Mouse (Mus musculus) CH12.LX (cell line): ENCODE measurements around the gene 2900026A02Rik. TPM values are rescaled to one million over a fixed set of nuclear protein-coding genes. Genes with fewer than 3 reads are reported as not detected.

Source experiments
- DNase-seq: peaks from one replicate; pipeline ENCODE4 v3.0.0-alpha.2; 2013; ENCODE audit errors: extremely low read depth
- H3K27ac ChIP-seq: 2 replicates; pipeline ENCODE4 v1.5.1; 2012; ENCODE audit warnings: low read depth, mild to moderate bottlenecking, control low read depth, moderate library complexity; ENCODE audit not compliant: insufficient read depth
- H3K27me3 ChIP-seq: replicated peaks from 2 replicates; pipeline ENCODE3; 2012; ENCODE audit warnings: inconsistent platforms
- H3K36me3 ChIP-seq, 2 experiments: replicated peaks in 1 of 2; 2 replicates each; pipeline versions ENCODE3 to v1.6.1; 2012; ENCODE audit warnings: inconsistent platforms in 1 of 2, low read length in 1 of 2, mild to moderate bottlenecking in 1 of 2, mixed read lengths in 1 of 2, moderate library complexity in 1 of 2; ENCODE audit not compliant: control insufficient read depth in 1 of 2, insufficient read depth in 1 of 2
- H3K4me1 ChIP-seq, 2 experiments: 2 replicates each; pipeline ENCODE4 v1.6.1; 2012; ENCODE audit warnings: inconsistent platforms in 1 of 2, moderate library complexity in 1 of 2; ENCODE audit not compliant: insufficient read depth in 2 of 2, control insufficient read depth in 1 of 2
- H3K4me2 ChIP-seq: 2 replicates; pipeline ENCODE4 v1.6.1; 2012; ENCODE audit warnings: low read depth, mild to moderate bottlenecking, control low read depth; ENCODE audit not compliant: poor library complexity, insufficient read depth, severe bottlenecking
- H3K4me3 ChIP-seq, 3 experiments: fragments of 150-350 bp in 1 of 3; sonication (generic) in 1 of 3; replicated peaks in 1 of 3; 2 replicates each; pipeline versions ENCODE3 to v1.5.1; 2011 to 2012; ENCODE audit warnings: low read depth in 2 of 3, low read length in 2 of 3, mild to moderate bottlenecking in 2 of 3, moderate library complexity in 2 of 3, control low read depth in 1 of 3, improper control_type of control experiment in 1 of 3, inconsistent platforms in 1 of 3, mixed read lengths in 1 of 3; ENCODE audit not compliant: poor library complexity in 1 of 3
- H3K79me2 ChIP-seq: replicated peaks from 2 replicates; pipeline ENCODE4 v1.6.1; 2012; ENCODE audit warnings: mild to moderate bottlenecking, moderate library complexity; ENCODE audit not compliant: control insufficient read depth, poor library complexity, insufficient read depth, severe bottlenecking; ENCODE audit errors: extremely low read depth
- H3K9ac ChIP-seq: 2 replicates; pipeline ENCODE4 v1.6.1; 2012; ENCODE audit warnings: low read depth, mild to moderate bottlenecking, control low read depth, moderate library complexity; ENCODE audit not compliant: insufficient read depth
- H3K9me3 ChIP-seq: replicated peaks from 2 replicates; pipeline ENCODE3; 2012; ENCODE audit warnings: low read length, inconsistent platforms, mixed read lengths
- CHD1 ChIP-seq: IDR thresholded peaks from 2 replicates; pipeline ENCODE4 v1.6.1; 2012; ENCODE audit warnings: low read depth, low read length, improper control_type of control experiment, inconsistent platforms
- E2F4 ChIP-seq: IDR thresholded peaks from 2 replicates; pipeline ENCODE4 v1.6.1; 2011; ENCODE audit warnings: low read depth, low read length, improper control_type of control experiment; ENCODE audit not compliant: insufficient replicate concordance
- ELF1 ChIP-seq: IDR thresholded peaks from 2 replicates; pipeline ENCODE4 v1.6.1; 2014; ENCODE audit warnings: low read depth, mild to moderate bottlenecking, inconsistent platforms, low read length, improper control_type of control experiment
- EP300 ChIP-seq: IDR thresholded peaks from 2 replicates; pipeline ENCODE4 v1.6.1; 2011; ENCODE audit warnings: low read length, improper control_type of control experiment
- HCFC1 ChIP-seq: IDR thresholded peaks from 2 replicates; pipeline ENCODE4 v1.6.1; 2012; ENCODE audit warnings: low read depth, mild to moderate bottlenecking, inconsistent platforms, low read length, improper control_type of control experiment
- JUN ChIP-seq: IDR thresholded peaks from 2 replicates; pipeline ENCODE4 v1.6.1; 2011; ENCODE audit warnings: low read depth, mild to moderate bottlenecking, low read length, improper control_type of control experiment, moderate library complexity; ENCODE audit not compliant: insufficient read depth
- KAT2A ChIP-seq: IDR thresholded peaks from 2 replicates; pipeline ENCODE4 v1.6.1; 2012; ENCODE audit warnings: low read length, improper control_type of control experiment, inconsistent platforms; ENCODE audit not compliant: insufficient replicate concordance
- MAX ChIP-seq: IDR thresholded peaks from 2 replicates; pipeline ENCODE4 v1.6.1; 2011; ENCODE audit warnings: low read length, improper control_type of control experiment
- MAZ ChIP-seq: IDR thresholded peaks from 2 replicates; pipeline ENCODE4 v1.6.1; 2012; ENCODE audit warnings: low read depth, mild to moderate bottlenecking, inconsistent platforms, low read length, improper control_type of control experiment, moderate library complexity
- PAX5 ChIP-seq: IDR thresholded peaks from 2 replicates; pipeline ENCODE4 v1.6.1; 2012; ENCODE audit warnings: low read length, inconsistent platforms, mixed read lengths
- POLR2AphosphoS2 ChIP-seq: IDR thresholded peaks from 2 replicates; pipeline ENCODE4 v1.6.1; 2011; ENCODE audit warnings: low read depth, low read length, improper control_type of control experiment
- RCOR1 ChIP-seq: conservative IDR thresholded peaks from 2 replicates; pipeline ENCODE4 v1.6.1; 2012; ENCODE audit warnings: low read depth, mild to moderate bottlenecking, inconsistent platforms, low read length, improper control_type of control experiment
- SMC3 ChIP-seq: IDR thresholded peaks from 2 replicates; pipeline ENCODE4 v1.6.1; 2011; ENCODE audit warnings: low read depth, low read length, improper control_type of control experiment
- TBP ChIP-seq: conservative IDR thresholded peaks from 2 replicates; pipeline ENCODE4 v1.6.1; 2011; ENCODE audit warnings: low read depth, low read length, improper control_type of control experiment
- TCF12 ChIP-seq: IDR thresholded peaks from 2 replicates; pipeline ENCODE4 v1.6.1; 2014; ENCODE audit warnings: low read depth, mild to moderate bottlenecking, inconsistent platforms, low read length, improper control_type of control experiment
- UBTF ChIP-seq: IDR thresholded peaks from 2 replicates; pipeline ENCODE4 v1.6.1; 2012; ENCODE audit warnings: low read depth, mild to moderate bottlenecking, inconsistent platforms, low read length, improper control_type of control experiment, moderate library complexity
- ZC3H11A ChIP-seq: IDR thresholded peaks from 2 replicates; pipeline ENCODE4 v1.6.1; 2012; ENCODE audit warnings: low read depth, mild to moderate bottlenecking, inconsistent platforms, low read length, improper control_type of control experiment
- ZMIZ1 ChIP-seq: IDR thresholded peaks from 2 replicates; pipeline ENCODE4 v1.6.1; 2012; ENCODE audit warnings: low read depth, mild to moderate bottlenecking, inconsistent platforms, low read length, improper control_type of control experiment
- ZNF384 ChIP-seq: IDR thresholded peaks from 2 replicates; pipeline ENCODE4 v1.6.1; 2012; ENCODE audit warnings: low read depth, low read length, improper control_type of control experiment, inconsistent platforms
- dilution Hi-C: fragments of 300-500 bp; cut with MboI; formaldehyde crosslinking; loops from 2 replicates; pipeline ENCODE4 v1.14.3; 2020; ENCODE audit warnings: low sequenced_read_pairs; ENCODE audit not compliant: extremely low pct_unique_long_range_greater_than_20kb, extremely low pct_ligation_motif_present
- in situ Hi-C: fragments of 300-500 bp; cut with MboI; formaldehyde crosslinking; loops from 3 replicates; pipeline ENCODE4 v1.14.3; 2019; ENCODE audit warnings: low sequenced_read_pairs, low pct_ligation_motif_present, low pct_unique_long_range_greater_than_20kb, mixed read lengths
- polyA plus RNA-seq: library from polyadenylated mRNA; unstranded; fragments of >175 nt; gene quantifications from 2 replicates; pipeline ENCODE4 v1.2.1, GENCODE M21; 2012; ENCODE audit warnings: low read depth; ENCODE audit not compliant: insufficient read length
- total RNA-seq, 2 experiments: library from RNA; depleted of rRNA; stranded (reverse); fragments of 300-350 nt in 1 of 2; fragments of >200 nt in 1 of 2; gene quantifications; 2 replicates each; pipeline ENCODE4 v1.2.3; 2012 to 2014

The 2900026A02Rik gene
- total and polyA plus RNA-seq, 3 experiments = 0.85 to 4.6 (median 0.93) TPM

GRCm38 (mm10) chr5:113196916-113197794 is 23.9 kb downstream of the 2900026A02Rik start:
- Histone ChIP-seq H3K27me3 (peaks cover 91% of the 10 kb centered on the region), H3K36me3 (no peaks in the 10 kb centered on the region)

GRCm38 (mm10) chr5:113195907-113196306 is 25.1 kb downstream of the 2900026A02Rik start:
- dilution Hi-C loops = loop anchor here (25.0 kb wide), 1 partner anchor 109 kb away; the partner anchor contains the start of gene Crybb3
- DNase-seq = no peak
- no peaks in the 10 kb centered on the region for H3K9me3 ChIP-seq
- H3K9ac ChIP-seq = no peak overlapping the region
- H3K27ac ChIP-seq = no peak overlapping the region
- no peaks in the 10 kb centered on the region for H3K4me1 ChIP-seq
- no peaks in the 10 kb centered on the region for H3K36me3 ChIP-seq
- peaks cover 81% of the 10 kb centered on the region for H3K27me3 ChIP-seq
- H3K4me3 ChIP-seq = no peak overlapping the region
- in situ Hi-C loops = no loop called here
- TF ChIP-seq CHD1 = no peak
- no peak for TF ChIP-seq JUN
- TF ChIP-seq RCOR1 = no peak
- TF ChIP-seq EP300 = no peak
- no peak for TF ChIP-seq ZNF384
- no peak for TF ChIP-seq POLR2AphosphoS2
- no peak for TF ChIP-seq TBP
- TF ChIP-seq UBTF = no peak
- no peak for TF ChIP-seq HCFC1
- TF ChIP-seq ELF1 = no peak
- no peak for TF ChIP-seq ZC3H11A
- no peak for TF ChIP-seq MAZ
- no peaks in the 10 kb centered on the region for H3K79me2 ChIP-seq
- H3K4me2 ChIP-seq = no peak overlapping the region

More at GRCm38 (mm10) chr5:113196916-113197794, 23.9 kb downstream of the 2900026A02Rik start:
- no peaks in the 10 kb centered on the region for H3K9me3 ChIP-seq
- H3K4me3 ChIP-seq = no peak overlapping the region
- no peak overlapping the region for H3K9ac ChIP-seq
- TF ChIP-seq POLR2AphosphoS2 (no peak), TCF12 (no peak), CHD1 (no peak), PAX5 (no peak), KAT2A (no peak), MAX (no peak), RCOR1 (no peak), UBTF (no peak), E2F4 (no peak), ZMIZ1 (no peak), ELF1 (no peak), SMC3 (no peak), EP300 (no peak)
- no peak overlapping the region for H3K27ac ChIP-seq
- in situ Hi-C loops = no loop called here
- H3K79me2 ChIP-seq = no peaks in the 10 kb centered on the region
- dilution Hi-C loops = loop anchor here (25.0 kb wide), 1 partner anchor 110 kb away; the partner anchor contains the start of gene Crybb3
- DNase-seq = no peak
- H3K4me2 ChIP-seq = no peak overlapping the region
- H3K4me1 ChIP-seq = no peaks in the 10 kb centered on the region
